Mouse (Mus musculus) gastrocnemius, postnatal 14 days (tissue): ENCODE results near the gene Ctcfl. TPM values are rescaled to one million over a fixed set of nuclear protein-coding genes. Genes with fewer than 3 reads are reported as not detected.
"Not testable (repeated sequence)": the region's sequence is repeated elsewhere in the genome, so short reads cannot be mapped to it uniquely, and the experiment has no call there.

Experiments used
- DNase-seq: peaks from one replicate; pipeline ENCODE4 v3.0.0; 2021; ENCODE audit warnings: mixed read lengths
- intact Hi-C: fragments of 180-260 bp; cut with DNase I; formaldehyde crosslinking; loops from one replicate; pipeline ENCODE4 v1.15.1; 2025; ENCODE audit warnings: low total_unique reads
- total RNA-seq, 2 experiments: library from RNA; stranded (reverse); gene quantifications; 2 replicates each; pipeline ENCODE4 v1.2.3; 2021

Ctcfl gene
- total RNA-seq, 2 experiments from 2014 or later: not detected

- intact Hi-C loops: no loop called here
These were observed 27.4 kb upstream of the Ctcfl start for GRCm38 (mm10) chr2:173146728-173147127.

GRCm38 (mm10) chr2:173145808-173146207, 26.5 kb upstream of the Ctcfl start:
- no peak for DNase-seq
- intact Hi-C loops: no loop called here

More at GRCm38 (mm10) chr2:173146728-173147127, 27.4 kb upstream of the Ctcfl start:
- DNase-seq: no peak

- intact Hi-C loops: no loop called here
These were observed 24.3 kb upstream of the Ctcfl start for GRCm38 (mm10) chr2:173143611-173144010.

GRCm38 (mm10) chr2:173138323-173139239, 19.3 kb upstream of the Ctcfl start:
- intact Hi-C loops: no loop called here
- no peak for DNase-seq

More at GRCm38 (mm10) chr2:173143611-173144010, 24.3 kb upstream of the Ctcfl start:
- DNase-seq: no peak

- no peak for DNase-seq
- intact Hi-C loops: no loop called here
These were observed 15.4 kb upstream of the Ctcfl start for GRCm38 (mm10) chr2:173134695-173135094.

- intact Hi-C loops: no loop called here
- DNase-seq: no peak
These were observed 13.5 kb upstream of the Ctcfl start for GRCm38 (mm10) chr2:173132794-173133300.

- intact Hi-C loops: no loop called here
- DNase-seq: no peak
These were observed 12.9 kb upstream of the Ctcfl start for GRCm38 (mm10) chr2:173132262-173132661.

- no peak for DNase-seq
- intact Hi-C loops: no loop called here
These were observed 9.8 kb upstream of the Ctcfl start for GRCm38 (mm10) chr2:173129111-173129510.

GRCm38 (mm10) chr2:173126386-173126785, 7.1 kb upstream of the Ctcfl start:
- intact Hi-C loops: no loop called here

GRCm38 (mm10) chr2:173124022-173124735, 4.9 kb upstream of the Ctcfl start:
- no peak for DNase-seq
- intact Hi-C loops: no loop called here

More at GRCm38 (mm10) chr2:173126386-173126785, 7.1 kb upstream of the Ctcfl start:
- no peak for DNase-seq

GRCm38 (mm10) chr2:173120117-173120516, 792 bp upstream of the Ctcfl start:
- DNase-seq, intact Hi-C loops: not testable (repeated sequence)

- DNase-seq, intact Hi-C loops: not testable (repeated sequence)
These were observed 5.5 kb downstream of the Ctcfl start for GRCm38 (mm10) chr2:173113796-173114195.

- intact Hi-C loops: no loop called here
- no peak for DNase-seq
These were observed 8.8 kb downstream of the Ctcfl start for GRCm38 (mm10) chr2:173110571-173110970.

- intact Hi-C loops: loop anchor here (5.0 kb wide), 1 partner anchor 453 kb away; no protein-coding TSS in a partner anchor
- no peak for DNase-seq
These were observed 9.8 kb downstream of the Ctcfl start for GRCm38 (mm10) chr2:173109510-173109909.

- DNase-seq: no peak
- intact Hi-C loops: loop anchor here (5.0 kb wide), 1 partner anchor 454 kb away; no protein-coding TSS in a partner anchor
These were observed 10.7 kb downstream of the Ctcfl start for GRCm38 (mm10) chr2:173108509-173109190.

- DNase-seq: peak; percentile 30
- intact Hi-C loops: loop anchor here (2.0 to 5.0 kb wide), 2 partner anchors 76 to 455 kb away; no protein-coding TSS in a partner anchor
These were observed 12.2 kb downstream of the Ctcfl start for GRCm38 (mm10) chr2:173106889-173107785.

GRCm38 (mm10) chr2:173106409-173106808, 12.9 kb downstream of the Ctcfl start:
- no peak for DNase-seq
- intact Hi-C loops: loop anchor here (2.0 to 5.0 kb wide), 2 partner anchors 76 to 456 kb away; no protein-coding TSS in a partner anchor

GRCm38 (mm10) chr2:173097337-173097736, 22.0 kb downstream of the Ctcfl start:
- not testable (repeated sequence) for DNase-seq
- intact Hi-C loops: loop anchor here (10.0 kb wide), 1 partner anchor 623 kb away; the partner anchor contains the start of gene Fam209
